Mouse (Mus musculus): ENCODE results near the gene Abcd4. TPM values are rescaled to one million over a fixed set of nuclear protein-coding genes. Genes with fewer than 3 reads are reported as not detected.

The Abcd4 gene
- 9.9 and 12.2 TPM in 2 replicates for polyA plus RNA-seq (2015; fragmentation: Nextera tagmentation; extraction: Ambion mirVana)

GRCm38 (mm10) chr12:84616977-84617630, at the start of gene Abcd4:
Abcd4 (minus strand) TSS chr12:84617413.

GRCm38 (mm10) chr12:84640654-84641053, 23.4 kb upstream of the Abcd4 start, which contains the start of gene Vrtn:
Vrtn (plus strand) TSS chr12:84641019.

GRCm38 (mm10) chr12:84569336-84569970, 47.8 kb downstream of the Abcd4 start, which contains the start of gene Vsx2:
Vsx2 (plus strand) TSS chr12:84569762.

Other genes with a start within 250 kb of the Abcd4 start
- 15.6 and 34.5 TPM in 2 replicates for gene Entpd5, start 208.4 kb downstream of the Abcd4 start, polyA plus RNA-seq (2015; fragmentation: Nextera tagmentation; extraction: Ambion mirVana)
- gene Bbof1, start 208.3 kb downstream of the Abcd4 start, polyA plus RNA-seq (2015; fragmentation: Nextera tagmentation; extraction: Ambion mirVana), result 1.3 TPM in 2 replicates
- 28.1 and 33.9 TPM in 2 replicates for gene Rnf113a2, start 200.2 kb downstream of the Abcd4 start, polyA plus RNA-seq (2015; fragmentation: Nextera tagmentation; extraction: Ambion mirVana)
- gene Aldh6a1, start 166.4 kb downstream of the Abcd4 start, polyA plus RNA-seq (2015; fragmentation: Nextera tagmentation; extraction: Ambion mirVana), result 49.1 and 91.4 TPM in 2 replicates
- gene Lin52, start 166.0 kb downstream of the Abcd4 start, polyA plus RNA-seq (2015; fragmentation: Nextera tagmentation; extraction: Ambion mirVana), result 12.6 and 15.1 TPM in 2 replicates
- not detected in 2 replicates for gene Vsx2, start 47.7 kb downstream of the Abcd4 start, polyA plus RNA-seq (2015; fragmentation: Nextera tagmentation; extraction: Ambion mirVana)
- gene Vrtn, start 23.6 kb upstream of the Abcd4 start, polyA plus RNA-seq (2015; fragmentation: Nextera tagmentation; extraction: Ambion mirVana), result not detected in 2 replicates
- gene Syndig1l, start 81.4 kb upstream of the Abcd4 start, polyA plus RNA-seq (2015; fragmentation: Nextera tagmentation; extraction: Ambion mirVana), result 0.17 TPM in 1 of 2 replicates, not detected in the other
- 66.6 and 68.5 TPM in 2 replicates for gene Npc2, start 155.7 kb upstream of the Abcd4 start, polyA plus RNA-seq (2015; fragmentation: Nextera tagmentation; extraction: Ambion mirVana)
- gene Isca2, start 155.8 kb upstream of the Abcd4 start, polyA plus RNA-seq (2015; fragmentation: Nextera tagmentation; extraction: Ambion mirVana), result 159 and 164 TPM in 2 replicates

Measured in adrenal gland, postnatal 0 days (tissue).